Mouse (Mus musculus): Measurements from ENCODE around the gene Swap70. TPM values are rescaled to one million over a fixed set of nuclear protein-coding genes. Genes with fewer than 3 reads are reported as not detected.

Gene Swap70
- total RNA-seq, 2 experiments from 2014 or later: 12.9 to 13.6 TPM

DNA sequence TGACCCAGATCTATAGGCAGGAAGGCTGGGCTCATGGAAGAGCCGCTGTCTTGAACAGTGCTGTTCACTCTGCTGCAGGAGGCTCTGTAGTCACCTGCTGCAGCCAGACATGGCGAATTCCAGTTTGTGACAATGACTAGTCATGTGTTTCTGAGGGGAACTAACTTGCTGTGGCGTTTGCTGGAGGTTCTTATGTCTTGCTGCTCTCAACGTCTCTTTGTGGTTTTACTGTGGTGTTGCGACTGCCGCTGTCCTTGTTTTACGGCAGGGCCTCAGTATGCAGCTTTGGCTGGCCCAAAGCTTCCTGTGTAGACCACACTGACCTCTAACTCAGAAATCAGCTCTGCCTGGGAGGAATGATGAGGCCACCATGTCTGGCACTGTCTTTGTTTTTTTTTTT, 48.9 kb downstream of the Swap70 start:
- DNase-seq (ENCODE audit: low spot score in 2 of 2): no peak

DNA sequence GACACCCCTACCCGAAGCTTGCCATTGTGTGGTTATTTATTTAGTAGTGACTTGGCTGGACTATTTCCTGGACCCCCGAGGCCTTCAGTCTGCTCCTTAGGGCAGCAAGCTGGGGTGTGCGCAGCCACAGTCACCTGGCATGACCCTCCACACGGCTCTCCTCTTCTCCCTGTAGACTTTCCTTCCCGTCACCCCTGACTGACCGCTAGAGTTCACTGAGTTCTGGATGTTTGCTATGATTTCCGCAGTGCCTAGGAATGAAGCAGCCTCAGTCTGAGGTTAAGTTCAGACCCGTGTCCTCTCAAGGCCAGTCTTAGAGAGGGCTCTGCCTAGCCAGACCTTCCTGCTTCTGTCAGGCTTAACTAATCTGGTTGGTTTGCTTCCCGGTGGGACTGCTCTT, 50.3 kb downstream of the Swap70 start:
- DNase-seq (ENCODE audit: low spot score in 2 of 2): no peak

DNA sequence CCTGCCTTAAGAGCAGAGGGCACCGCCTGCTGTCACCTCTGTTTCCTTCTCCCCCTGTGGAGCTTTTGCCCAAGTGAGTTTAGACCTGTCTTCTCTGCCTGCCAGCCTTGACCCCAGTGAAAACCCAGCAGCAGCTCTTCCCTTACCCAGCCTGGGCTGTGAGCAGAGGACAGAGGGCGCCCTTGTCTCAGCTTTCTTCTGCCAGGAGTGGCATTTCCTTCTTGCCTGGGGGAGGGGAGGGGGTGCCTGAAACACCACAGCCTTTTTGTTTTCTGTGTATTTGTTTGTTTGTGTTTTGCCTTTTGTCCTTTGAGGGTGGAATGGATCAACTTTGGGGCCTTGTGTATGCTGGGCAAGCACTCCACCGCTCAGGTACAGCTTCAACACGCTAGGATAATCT, 50.9 kb downstream of the Swap70 start:
- DNase-seq (ENCODE audit: low spot score in 2 of 2): no peak

DNA sequence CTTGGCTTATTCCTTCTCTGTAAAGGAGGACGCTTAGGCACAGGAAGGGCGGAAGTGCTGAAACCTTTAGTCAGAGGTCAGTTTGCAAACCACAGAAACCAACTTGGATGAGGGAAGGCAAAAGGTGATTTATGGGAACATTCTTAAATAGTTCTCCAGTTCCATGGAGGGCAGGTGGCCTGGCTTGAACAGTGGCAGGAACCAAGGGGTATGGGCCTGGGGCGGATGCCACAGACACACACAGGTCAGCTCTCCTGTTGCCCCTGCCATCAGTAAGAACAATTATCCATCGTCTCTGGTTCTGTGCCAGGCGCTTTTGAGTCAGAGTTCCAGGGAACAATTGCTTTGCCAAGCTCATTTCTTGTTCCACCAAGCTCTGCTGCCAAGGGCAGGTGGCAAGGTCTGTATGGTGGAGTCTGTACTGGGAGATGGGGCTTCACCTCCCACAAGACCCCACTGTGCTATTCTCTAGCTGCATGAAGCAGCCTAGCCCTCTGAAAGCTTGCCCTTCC, 56.3 kb downstream of the Swap70 start:
- DNase-seq (ENCODE audit: low spot score in 2 of 2): no peak

DNA sequence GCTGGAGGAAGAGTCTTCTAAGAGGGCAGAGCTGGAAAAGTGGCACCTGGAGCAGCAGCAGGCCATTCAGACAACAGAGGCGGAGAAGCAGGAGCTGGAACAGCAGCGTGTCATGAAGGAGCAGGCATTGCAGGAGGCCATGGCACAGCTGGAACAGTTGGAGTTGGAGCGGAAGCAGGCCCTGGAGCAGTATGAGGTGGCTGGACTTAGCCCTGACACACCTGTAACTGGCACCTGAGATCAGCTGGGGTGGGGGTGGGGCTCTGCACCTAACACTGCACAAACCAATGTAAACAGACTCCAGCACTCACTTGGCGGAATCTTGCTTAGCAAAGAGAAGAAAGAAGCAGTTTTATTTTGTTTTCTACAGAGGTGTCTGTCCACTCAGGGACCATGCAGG, 57.7 kb downstream of the Swap70 start:
- no peak for DNase-seq (ENCODE audit: low spot score in 2 of 2)

DNA sequence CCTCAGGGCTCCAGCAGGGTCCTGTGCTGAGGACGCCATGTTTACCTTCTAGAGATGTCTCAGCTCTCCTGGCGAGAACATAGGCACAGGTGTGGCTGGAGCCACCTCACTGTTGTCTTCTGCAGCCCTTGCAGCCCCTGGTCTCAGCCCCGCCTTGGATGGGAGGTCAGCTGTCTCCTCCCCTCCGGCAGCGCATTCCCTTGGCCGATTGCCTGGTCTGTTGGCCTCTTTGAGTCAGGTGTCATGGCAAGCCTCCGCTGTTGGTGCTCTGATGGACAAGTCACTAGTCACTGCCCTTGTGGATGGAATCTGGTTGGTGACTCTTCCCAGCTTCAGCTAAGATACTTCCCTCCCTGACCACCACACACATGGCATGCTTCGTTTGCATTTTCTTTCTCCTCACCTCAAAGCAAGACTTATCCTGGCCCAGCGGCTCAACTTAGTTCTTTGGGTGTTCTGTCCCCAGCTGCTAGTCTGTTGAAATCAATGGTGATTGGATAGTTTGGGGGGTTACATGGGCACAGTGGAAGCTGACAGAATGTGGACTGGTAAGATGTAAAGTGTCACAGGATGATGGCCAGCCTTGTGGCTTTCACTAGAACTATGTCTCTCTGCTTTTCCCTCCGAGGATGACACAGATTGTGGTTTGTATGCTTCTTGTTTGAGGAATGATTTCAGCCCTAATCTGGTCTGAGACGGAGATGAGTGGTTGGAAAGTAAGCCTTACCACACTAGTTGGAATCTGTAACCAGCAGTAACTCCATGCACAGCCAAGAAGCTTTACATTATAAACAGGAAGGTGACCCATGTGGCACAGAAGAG, 60.1 kb downstream of the Swap70 start:
- DNase-seq (ENCODE audit: low spot score in 2 of 2): no peak

DNA sequence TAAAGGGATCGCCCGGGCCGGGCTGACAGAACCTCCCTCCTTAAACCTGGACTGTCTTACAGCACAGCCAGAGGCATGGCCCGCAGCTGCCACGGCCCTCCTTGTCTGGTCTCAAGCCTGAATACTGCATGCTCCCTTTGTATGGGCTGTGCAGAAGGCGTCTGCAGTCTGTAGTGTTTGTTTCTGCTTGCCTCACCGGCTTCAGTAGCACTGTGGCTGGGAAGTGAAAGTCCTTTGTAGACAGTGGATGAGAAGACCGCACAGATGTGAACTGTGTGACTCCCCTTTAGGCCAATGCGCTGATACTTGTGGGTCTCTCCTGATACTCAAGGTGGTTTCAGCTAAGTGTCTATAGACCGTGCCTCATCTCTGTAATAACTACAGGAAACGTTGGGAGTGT, 61.3 kb downstream of the Swap70 start:
- no peak for DNase-seq (ENCODE audit: low spot score in 2 of 2)

DNA sequence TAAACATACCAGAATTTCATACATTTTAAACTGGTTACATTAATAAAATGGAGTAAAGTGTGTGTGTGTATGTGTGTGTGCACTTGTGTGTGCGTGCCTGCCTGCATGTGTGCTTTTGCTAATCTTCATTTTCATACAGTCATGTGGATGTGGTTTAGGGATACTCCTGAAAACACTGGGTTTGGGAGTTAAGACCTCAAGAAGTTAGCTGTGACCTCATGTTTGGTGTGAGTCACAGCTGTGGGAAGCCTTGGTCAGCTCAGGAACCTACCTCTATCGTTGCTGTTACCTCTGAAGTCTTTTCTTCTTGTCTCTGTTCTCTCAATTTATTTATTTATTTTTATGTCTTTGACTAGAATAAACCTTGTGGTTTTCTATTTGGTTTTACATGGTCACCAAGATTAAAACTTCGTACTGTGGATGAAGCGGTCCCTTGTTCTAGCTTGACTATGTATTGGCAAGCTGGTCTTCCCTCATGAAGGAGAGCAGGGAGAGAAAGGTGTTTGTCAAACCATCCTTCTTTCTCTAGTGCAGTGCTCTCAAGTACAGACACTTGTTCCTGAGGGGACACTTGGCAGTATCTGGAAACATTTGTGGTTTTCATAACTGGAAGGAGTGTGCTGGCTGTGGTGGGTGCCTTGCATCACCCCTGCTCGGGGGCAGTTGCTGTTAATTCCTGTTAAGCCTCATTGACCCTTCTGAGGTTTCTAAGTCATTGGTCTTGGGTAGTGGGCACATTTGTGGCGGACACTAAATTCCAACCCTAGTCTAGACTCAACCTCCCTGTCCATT, 62.2 kb downstream of the Swap70 start:
- no peak for DNase-seq (ENCODE audit: low spot score in 2 of 2)

DNA sequence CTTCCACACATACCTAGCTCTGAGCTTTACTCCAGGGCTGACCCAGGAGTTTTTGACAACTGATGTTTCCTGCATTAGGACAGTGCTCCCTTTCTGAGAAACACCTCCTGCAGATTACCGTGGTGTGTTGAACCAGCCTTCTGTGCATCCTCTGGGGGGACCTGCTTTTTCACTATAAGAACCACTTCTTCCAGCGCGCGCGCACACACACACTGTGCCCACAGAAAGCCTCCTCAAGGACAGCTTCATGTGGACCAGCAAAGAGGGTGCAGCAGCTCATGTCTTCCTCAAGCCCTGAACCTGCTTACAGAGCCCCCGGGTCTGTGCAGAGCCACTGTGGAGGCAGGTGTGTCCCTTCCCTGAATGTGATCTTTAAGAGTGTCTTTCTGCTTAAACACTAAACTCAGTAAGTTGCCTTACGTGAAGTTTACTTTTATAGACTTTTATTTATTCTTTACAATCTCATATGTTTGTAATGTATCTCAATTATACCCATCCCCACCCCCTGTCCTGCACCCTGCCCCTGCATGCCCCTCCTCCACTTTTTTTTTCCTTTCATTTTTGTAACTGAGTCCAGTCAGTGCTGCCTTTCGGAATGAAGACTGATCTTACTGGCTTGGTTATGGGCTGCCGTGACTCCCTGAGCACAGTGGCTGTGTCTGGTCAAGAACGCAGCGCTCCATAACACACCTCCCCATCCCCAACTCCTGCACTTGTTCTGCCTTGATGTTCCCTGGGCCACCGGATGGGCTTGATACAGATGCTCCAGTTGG, 63.8 kb downstream of the Swap70 start:
- no peak for DNase-seq (ENCODE audit: low spot score in 2 of 2)

DNA sequence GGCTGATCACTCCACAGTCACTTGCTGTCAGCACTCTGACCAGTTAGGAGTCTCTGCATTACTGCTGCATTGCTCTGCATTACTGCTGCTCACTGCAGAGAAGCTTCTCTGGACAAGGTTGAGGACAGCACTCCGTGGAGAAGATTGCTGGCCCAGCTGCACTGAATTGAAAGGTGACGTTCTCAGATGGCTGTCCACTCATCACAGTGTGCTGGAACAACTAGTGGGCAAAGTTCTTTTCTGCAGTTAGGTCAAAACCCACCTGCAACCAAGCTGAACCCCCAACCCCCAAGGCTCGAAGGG, 64.3 kb downstream of the Swap70 start:
- no peak for DNase-seq (ENCODE audit: low spot score in 2 of 2)

DNA sequence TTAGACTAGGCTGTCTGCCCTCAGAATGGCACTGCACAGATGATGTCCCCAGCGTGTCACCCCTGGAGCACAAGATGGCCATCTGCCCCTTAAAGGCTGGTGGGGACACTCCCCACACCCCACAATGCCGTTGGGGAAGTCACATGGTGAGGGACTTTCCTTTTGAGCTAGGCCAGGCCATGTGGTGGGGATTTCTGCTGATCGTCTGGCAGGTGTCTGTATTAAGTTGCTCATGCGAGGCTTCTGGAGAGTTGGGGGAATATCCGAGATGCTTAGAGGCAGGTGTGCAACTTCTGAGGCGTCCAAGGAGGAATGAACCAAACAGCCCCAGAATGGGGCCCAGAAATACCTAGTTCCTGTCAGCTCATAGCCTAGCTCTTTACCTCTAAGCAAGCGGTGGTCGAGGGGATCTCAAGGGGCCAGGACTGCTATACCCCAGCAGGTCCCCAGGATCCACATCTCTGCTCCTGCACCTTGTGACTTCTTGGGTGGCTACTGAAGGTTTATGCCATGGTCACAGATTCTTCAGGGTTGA, 64.8 kb downstream of the Swap70 start:
- no peak for DNase-seq (ENCODE audit: low spot score in 2 of 2)

DNA sequence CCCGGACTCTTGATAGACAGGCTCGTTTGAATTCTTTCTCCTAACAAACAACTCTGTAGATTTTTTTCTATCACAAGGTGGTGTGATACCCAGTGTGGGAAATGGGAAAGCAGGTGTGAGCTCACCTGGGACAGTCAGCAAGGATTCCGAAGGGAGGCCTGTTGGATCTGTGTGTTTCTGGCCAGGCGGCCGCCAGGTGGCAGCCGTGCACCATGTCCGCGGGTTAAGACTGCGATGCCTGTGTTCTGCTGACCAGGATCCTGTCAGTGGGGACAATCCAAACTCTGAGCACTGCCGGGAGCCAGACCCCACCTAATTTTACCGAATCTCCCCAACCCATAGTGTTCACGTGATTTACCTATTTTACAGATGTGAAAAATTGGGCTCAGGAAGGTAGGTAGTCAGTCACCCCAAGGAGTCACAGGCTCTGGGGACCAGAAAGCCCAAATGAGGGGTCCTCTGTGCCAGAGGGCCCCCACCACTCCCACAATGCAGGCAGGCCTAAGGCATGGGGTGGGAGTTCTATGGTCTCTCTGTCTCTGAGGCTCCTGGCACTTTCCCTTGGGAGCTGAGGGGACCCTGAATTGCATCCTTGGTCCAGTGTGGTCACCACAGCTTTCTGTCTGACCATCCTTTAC, 65.4 kb downstream of the Swap70 start:
- DNase-seq (ENCODE audit: low spot score in 2 of 2): peak; percentile 86 to 87

DNA sequence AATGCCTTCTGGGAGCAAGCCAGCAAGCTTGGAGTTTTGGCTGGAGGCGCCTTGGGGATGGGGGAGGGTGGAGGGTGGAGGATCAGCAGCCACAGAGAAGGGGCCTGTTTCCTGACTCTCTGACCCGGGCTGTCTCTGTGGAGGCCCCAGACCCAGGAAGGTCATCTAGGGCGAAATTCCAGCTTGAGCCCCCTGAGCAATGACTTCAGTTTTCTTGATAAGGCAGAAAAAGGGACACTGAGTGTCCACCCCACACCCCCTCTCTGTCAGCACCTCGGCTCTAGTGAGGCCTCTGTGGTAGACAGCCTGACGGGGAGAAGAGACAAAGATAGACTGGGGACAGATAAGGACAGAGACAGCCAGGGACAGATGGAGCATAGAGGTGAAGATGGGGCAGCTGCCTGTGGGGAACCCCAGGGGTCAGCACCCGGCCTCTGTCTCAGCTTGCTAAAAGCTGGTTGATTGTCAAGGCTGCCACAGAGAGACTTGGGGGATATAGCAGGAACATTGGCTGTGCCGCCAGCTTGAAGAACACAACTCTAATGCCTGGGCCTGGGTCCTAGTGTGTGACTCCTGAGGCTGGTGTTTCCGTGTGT, 66.1 kb downstream of the Swap70 start:
- DNase-seq (ENCODE audit: low spot score in 2 of 2): no peak

DNA sequence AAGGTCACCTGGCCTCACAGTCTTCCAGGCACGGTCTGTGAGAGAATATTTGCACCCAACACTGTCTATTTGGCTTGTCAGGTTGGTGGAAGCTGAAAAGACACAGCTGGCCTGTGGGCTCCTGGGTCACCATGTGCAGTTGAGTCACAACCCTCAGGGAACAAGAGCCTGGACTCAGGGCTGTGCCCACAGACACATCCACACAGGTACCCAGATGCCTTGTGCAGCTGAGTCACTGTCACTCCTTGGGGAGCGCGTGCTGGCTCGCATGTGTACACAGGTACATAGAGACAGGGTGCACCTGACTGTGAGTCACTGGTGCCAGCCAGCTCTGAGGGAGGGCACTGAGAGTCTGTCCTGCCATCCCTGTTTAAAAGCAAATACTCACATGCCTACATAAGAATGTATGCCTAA, 66.7 kb downstream of the Swap70 start:
- DNase-seq (ENCODE audit: low spot score in 2 of 2): no peak

DNA sequence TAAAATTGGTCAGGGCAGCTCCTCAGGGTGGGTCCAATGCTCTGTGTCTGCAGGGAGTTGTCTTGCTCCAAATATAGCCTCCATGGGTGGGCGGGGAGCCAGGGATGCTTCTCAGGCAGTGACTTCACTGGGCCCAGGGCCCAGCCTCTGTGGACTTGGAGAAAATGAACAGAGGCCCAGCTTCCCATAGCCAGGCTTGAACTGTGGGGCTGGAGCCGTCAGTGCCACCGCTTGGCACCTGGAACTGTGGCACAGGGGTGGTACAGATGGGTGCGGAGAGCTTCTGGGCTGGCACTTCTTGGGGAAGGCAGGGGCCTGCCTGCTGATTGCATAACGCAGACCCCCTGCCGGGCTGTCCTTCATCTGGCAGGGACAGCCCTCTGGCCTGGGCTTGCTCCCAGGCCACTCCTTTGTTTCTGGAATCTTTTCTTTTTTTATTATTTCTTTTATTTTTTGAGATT, 67.2 kb downstream of the Swap70 start:
- DNase-seq (ENCODE audit: low spot score in 2 of 2): peak in 1 of 2 experiments; percentile 45

DNA sequence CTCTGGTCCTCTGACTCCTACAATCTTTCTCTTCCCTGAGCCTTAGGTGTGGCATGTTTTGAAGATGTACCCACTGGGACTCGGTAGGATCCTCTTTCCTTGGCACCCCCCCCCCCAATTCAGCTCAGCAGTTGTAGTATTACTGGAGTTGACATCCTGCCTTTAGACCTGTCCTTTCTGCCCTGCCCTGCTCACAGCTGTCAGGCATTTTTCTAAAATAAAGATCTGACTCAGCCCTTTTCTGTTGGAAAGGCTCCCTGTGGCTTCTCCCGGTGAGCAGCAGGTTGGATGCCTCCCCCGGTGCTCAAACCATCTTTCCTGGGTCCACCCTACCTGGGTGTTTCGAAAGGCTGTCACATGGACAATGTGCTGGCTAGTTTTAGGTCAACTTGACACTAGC, 68.1 kb downstream of the Swap70 start:
- DNase-seq (ENCODE audit: low spot score in 2 of 2): no peak

DNA sequence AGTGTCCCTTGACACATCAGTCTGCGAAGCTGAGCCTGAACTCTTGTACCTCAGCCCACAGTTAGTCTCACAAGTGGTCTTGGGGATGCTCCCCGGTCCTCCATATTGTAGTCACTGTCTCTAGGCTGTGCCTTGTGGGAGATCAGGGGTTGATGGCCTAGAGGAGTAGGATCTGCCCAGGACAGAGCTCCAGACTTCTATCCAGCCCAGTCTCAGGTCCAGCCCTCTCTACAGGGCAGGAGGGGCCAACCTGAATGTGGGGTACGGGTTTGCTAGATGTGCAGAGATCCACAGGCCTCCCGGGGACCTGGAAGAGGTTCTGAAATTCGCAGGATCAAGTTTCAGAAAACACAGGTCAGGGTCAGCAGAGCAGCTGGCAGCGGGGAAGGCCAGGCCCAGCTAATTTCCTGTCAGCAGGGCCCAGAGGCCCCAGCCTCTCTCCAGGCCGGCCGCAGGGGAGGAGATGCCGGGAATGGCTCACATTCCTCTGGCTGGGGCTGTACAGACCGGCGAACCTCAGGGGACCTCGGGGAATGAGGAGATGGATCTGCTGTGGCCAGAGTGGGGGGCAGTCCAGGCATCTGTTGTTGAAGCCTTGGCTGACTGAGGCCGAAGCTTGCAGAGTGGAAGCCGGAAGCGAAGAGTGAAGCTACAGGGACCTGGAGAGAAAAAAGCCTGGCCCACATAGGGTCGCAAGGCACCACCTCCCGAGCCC, 75.5 kb downstream of the Swap70 start:
- DNase-seq (ENCODE audit: low spot score in 2 of 2): peak; percentile 36 to 55

DNA sequence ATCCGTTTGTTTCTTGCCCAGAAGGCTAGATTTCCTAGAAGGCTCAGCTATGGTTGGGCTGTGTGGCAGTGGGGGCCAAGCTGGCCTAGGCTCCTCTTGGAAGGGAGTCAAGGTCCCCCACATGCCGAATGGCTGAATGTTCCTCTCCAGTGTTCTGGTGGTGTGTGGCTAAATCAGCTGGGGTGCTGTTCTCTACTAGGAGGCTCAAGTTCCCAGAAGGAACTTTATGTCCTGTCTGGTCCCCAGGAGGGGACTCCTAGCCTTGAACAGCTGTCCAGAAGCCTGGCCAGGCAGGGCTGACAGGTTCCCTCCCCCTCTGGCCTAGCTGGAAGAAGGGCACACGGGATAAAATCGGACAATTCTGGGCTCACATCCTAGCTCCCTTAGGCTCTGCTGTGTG, 76.1 kb downstream of the Swap70 start:
- no peak for DNase-seq (ENCODE audit: low spot score in 2 of 2)

DNA sequence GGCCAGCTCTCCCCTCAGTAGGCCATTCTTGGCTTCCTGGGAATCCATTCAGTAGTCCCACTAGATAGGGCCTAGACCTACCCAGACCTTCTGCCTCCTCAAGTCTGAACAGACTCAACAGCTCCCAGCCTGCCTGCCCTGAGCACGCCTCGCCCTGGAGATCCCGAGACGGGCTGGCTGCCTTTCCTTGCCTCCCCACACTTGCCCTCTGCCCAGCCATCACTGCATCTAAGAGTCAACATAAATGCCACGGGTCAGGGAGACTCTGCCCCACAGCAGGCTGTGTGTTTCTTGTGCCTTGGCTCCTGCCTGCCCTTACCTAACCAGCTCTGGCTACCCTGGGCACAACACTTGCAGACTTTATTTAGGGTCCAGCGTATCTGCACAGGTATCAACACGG, 76.6 kb downstream of the Swap70 start:
- DNase-seq (ENCODE audit: low spot score in 2 of 2): no peak

Data from adrenal gland, adult 18-20 months (tissue).